Mouse (Mus musculus) T-helper 1 cell (primary cell): ENCODE measurements around the gene Plscr1.

Experiments
- in situ Hi-C: fragments of 300-600 bp; cut with MboI, MseI; formaldehyde crosslinking; loops from one replicate; pipeline ENCODE4 v1.15.1; 2025; ENCODE audit warnings: high pct_unique_total_duplicates

Plscr1 gene

DNA sequence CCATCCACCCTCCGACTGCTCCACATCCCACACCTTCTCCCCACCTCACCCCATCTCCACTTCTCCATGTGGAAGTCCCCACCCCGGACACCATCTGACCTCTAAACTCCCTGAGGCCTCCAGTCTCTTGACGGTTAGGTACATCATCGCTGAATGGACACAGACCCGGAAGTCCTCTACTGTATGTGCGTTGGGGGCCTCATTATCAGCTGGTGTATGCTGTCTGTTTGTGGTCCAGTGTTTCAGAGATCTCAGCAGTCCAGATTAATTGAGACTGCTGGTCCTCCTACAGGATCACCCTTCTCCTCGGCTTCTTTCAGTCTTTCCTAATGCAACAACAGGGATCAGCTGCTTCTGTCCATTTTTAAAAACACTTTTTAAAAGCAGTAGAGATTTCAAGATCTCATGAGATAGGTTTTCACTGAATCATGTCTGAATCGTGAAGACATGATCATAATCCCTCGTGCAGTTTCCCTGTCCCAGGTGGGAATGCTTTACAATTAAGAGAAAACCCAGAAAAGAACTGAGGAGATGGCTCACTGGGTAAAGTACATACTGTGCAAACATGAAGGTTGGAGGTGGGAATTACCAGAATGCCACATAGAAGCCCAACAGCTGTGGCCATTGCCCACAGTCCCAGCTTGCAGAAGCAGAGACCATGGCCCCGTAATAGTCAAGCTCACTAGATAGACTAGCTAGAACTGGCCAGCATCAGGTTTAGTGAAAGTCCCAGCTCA is 4.2 kb downstream of the Plscr1 start:
- in situ Hi-C loops, result no loop called here

DNA sequence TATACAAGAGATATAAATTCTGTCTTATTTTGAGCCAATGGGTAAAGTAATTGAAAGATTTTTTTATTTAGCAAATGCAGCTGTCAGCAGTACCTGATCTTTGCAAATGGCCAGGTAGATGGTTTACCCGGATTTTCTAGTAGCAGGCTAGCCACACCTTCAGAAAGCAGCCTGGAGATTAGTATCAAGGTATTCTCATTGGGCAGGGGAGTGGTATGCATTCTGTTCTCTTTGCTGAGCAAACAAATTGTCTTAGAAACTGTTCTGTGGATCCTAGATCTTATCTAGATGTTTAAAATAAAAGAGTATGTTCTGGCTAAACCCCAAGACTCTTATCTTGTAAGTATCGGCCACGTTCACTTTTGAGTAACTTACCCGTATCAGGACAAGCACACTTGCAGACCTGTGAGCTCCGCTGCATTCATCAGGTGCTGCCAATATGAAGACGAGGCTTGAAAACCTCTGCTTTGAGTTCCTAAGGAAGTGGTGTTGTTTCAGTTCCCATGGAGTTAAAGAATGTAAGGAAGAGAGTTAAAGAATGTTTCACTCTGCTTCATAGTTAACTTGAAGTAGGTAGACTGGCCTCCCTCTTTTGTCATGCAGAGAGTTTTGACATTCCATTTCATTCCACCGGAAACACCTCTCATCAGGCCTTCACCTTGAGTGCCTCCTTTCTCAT is 11.1 kb downstream of the Plscr1 start:
- in situ Hi-C loops, result no loop called here

DNA sequence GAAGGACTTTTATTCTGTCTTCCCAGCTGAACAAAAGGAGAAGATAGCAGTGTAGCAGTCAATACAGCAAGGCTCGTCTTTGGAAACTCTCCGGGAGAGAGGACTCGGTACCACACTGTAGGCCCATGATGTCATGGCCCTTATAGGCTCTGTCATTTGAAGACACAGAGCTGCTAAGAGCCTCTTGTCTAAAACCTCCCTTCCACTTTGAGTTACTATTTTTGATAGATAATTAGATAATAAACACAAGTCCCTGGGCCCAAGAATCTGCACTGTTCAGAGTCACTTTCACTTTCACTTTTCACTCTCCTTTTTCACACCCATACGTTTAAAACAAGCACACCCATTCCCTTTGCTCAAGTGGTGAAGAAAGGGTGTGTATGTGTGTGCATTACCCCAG is 16.2 kb downstream of the Plscr1 start:
- in situ Hi-C loops, result no loop called here

DNA sequence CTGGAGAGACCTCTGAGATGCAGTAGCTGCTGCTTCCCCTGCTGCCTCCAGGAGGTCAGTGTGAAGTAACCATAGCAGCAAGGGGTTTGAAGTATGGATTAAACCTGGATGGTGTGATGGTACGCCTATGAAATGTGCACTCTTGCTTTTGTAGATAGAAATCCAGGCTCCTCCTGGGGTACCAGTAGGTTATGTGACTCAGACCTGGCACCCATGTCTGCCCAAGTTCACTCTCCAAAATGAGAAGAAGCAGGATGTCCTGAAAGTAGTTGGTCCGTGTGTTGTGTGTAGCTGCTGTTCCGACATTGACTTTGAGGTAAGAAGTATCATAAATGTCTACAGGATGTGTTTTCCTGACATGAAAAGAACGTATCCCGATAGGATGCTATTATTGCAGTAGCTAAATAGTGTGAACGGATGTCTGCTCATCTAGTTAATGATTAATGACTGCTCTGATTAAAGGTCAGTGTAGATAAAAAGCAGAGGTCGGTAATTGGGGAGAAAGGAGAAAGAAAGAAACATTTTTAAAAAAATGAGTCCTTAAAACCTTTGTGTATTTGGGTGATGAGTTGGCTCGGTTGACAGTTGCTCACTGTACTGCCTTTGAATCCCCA is 17.1 kb downstream of the Plscr1 start:
- in situ Hi-C loops, result no loop called here

DNA sequence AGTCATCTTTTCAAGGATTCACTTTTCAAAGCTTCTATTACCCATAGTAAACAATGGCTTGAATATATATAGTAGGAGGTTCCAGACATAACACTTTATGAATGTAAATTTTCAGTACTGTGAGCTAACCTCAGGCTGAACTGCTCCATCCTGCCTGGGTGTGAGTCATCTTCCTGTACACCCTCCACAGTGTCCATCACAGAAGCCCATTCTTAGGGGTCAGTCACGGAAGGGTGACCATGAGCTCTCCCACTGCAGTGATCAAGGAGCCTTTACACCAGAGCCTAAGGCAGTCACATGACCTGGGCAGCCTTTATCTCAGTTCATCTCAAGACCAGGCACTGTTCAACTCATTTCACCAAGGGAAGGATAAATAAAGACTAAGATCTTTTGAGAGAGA is 18.2 kb downstream of the Plscr1 start:
- in situ Hi-C loops, result no loop called here

DNA sequence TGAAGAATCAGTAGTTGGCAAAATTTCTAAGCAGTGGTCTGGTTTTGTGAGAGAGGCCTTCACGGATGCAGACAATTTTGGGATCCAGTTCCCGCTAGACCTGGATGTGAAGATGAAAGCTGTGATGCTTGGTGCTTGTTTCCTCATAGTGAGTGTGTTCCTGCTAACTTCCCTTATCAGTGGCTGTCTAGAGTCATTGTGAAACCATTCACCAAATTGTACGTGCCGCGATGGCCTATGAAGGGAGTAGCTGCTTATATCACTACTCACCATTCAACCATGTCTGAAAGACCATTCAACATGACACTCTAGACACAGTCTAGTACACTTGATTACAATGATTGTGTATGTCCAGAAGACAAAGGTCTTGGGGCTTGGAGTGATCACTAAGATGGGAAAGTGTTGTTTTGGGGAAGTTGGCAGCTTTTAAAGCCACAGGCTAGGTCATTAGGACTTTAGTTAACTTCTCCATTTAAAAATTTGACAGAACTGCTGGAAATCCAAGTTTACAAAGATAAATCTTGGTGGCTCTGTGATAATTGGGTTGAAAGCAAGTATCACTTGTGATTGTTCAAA is 20.4 kb downstream of the Plscr1 start:
- in situ Hi-C loops, result no loop called here

DNA sequence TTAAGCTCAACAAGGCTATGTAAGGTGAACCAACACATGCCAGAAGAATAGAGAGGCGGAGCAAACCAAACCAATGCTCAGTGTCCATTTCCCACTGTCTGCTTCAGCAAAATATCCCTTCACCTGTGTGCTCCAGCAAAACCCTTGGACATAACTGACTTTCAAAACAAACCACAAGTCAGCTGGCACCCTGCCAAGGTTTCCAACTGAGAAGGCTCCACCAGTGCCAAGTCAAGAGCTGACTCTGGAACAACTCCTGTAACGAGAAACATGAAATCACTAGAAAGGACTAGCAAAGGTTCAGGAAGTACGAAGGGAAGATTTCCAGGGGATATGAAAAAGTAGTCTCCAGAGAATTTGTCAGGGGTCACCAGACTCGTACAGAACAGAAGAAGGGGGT is 21.4 kb downstream of the Plscr1 start:
- in situ Hi-C loops, result no loop called here

DNA sequence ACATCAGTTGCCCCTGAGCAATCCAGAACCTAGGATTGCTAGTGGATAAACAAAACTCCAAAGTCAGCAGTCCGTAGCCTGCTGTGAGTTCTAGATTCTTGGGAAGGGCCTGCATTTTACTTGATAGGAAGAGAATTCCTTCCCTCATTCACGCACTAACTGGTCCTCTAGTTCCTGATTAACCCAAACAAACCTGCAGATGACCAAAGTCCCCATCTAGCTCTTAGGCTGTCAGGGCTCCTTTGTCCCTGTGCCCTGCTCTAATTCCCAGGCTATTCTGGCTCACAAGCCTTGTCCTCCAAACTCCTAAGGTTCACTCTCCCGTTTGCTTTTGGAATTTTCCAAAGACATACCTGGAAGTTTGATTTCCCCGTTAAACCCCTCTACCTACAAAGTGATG is 23.1 kb downstream of the Plscr1 start:
- in situ Hi-C loops, result no loop called here

DNA sequence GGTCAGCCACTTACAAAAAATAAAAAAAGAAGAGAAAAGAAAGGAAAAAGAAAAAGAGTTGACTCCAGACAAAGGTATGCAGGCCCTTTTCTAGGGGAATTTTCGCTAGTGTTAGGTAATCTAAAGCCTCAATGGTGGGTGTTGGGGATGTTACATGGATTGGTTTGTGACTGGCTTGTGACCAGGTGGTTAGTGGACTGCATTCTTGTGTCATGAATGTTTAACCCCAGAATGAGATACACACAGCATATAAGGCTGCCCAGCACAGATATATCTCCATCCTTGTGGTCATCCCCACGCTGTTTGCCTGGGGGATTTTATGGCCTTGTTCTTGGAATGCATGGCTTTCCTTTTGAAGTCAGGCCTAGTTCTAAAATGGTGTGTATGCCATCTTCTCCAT is 23.7 kb downstream of the Plscr1 start:
- in situ Hi-C loops, result no loop called here

DNA sequence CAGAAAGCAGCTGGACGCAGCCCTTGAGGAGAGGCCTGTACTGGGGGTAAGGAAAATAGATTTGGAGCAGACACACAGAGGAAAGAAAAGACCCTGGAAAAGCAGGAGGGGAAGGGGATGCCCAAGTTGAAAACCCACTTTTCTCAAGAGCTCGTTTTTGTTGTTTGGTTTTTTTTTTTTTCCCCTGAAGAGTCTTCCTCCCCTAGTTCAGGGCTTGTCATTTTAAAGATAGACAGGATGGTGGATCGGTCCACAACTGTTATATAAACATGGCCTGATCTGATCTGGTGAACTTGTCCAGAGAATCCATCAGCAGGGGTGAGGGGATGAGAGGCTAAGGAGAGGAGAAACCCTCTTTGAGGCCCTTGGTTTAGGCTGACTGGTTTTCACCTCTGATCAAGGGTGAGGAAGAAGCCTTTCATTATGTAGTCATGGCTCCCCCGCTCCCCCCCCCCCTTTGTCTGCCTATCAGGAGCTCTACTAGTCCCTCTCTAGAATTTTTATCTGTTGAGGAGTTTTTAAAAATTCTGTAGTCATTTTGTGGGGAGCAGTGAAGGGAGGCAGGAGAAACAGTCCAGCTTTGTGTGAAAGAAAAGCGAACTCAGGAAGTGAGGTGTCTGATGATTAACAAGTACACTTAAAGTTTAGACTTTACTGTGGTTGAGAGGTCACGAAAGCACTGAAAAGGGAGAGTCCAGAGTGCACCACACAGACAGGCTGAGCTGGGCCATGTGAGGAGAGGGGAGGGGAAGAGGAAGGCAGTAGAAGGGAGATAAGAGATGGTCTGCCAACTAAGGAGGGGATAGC is 24.6 kb downstream of the Plscr1 start:
- in situ Hi-C loops, result no loop called here

DNA sequence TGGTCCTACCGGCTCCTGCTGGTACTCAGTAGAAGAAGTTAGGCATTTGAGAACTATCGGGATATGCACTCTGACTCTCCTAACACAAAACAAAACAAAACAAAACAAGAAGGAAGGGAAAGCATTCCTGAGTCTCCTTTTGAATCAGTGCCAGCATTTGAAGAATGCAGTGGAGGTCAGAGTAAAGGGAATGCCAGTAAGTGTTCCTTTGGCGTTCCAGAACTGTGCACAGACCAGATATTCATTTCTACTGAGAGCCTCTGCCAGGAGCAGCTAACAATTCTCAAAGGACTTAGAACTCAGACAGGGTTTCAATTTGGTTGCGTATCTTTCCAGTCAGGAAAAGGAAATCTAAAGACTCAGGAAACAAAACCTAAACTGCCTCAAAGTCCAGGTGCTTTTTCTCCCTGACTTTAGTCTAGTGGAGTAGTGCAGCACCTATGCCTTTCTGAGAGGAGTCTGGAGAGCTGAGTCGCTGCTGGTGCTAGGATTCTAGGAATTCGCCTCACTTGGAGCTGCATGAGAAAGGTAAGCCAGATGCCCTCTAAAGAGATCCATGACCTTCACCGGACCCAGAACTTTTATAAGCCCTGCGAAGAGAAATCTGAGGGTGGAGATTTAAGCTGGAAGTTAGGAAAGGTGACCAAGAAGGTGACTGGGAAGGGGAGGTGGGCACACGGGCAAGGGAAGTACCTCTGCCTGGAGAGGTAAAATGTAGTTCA is 26.1 kb downstream of the Plscr1 start, which contains the start of gene Plscr2:
TSS of gene Plscr2 (plus strand) at position 117 of the 722 bp plus-strand sequence.
- in situ Hi-C loops, result no loop called here

DNA sequence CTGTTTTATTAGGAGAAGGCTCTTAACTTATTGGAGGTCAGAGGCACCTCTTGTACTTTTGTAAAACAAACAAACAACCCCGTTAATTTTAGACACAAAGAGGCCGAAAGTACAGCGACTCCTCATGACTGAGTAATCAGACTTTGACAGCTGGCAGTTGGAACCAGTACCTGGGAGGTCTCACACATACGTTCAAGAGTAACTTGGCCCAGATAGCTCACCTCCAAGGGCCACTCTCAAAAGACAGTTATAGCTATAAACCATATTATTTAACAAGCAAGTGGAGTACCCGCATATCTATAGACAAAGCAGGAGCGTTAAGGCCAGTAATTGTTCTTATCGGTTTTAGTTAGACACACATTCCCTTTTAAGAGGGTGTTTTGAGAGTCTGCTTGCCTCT is 26.8 kb downstream of the Plscr1 start:
- in situ Hi-C loops, result no loop called here

DNA sequence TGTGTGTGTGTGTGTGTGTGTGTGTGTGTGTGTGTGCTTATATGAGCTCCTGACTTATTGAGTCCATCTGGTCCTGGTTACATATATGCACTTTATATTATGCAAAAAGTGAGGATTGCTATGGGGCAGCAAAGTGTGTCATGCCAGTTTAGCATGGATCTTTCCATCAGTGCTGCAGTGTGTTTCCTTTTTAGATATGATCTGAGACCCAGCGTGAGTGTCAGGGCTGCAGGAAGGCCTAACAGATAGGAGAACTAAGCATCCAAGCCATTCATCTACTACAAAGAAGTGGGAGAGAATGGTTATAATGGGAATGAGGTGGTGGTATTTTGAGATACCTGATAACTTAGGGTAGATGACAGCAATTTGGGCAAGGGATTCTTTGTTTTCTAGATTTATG is 30.5 kb downstream of the Plscr1 start:
- in situ Hi-C loops, result no loop called here

DNA sequence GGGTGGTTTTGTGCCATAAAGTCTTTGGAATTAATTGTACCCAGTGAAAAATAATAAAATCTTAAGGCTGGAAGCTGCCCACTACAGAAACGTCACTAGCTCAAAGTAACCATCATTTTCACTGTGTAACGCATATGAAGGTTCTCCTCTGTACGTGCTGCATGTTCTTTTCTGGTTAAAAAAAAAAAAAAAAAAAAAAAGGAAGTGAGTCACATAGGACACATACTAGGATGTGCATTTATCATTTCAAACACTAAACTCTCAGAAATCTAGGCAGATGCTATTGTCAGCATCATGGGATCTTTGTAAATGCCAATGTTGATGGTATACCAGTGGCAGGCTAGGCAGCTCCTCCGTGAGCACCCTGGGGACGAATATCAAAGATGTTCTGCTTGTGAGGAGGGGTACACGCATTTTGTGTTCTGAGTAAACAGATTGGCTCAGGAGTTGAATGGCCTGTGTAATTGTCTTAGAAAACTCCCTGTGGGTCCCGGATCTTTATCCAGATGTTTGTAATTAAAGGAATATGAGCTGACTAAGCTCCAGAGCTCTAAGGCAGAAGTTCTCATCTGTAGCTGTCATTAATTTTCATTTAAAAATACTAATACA is 33.1 kb downstream of the Plscr1 start:
- in situ Hi-C loops, result no loop called here

DNA sequence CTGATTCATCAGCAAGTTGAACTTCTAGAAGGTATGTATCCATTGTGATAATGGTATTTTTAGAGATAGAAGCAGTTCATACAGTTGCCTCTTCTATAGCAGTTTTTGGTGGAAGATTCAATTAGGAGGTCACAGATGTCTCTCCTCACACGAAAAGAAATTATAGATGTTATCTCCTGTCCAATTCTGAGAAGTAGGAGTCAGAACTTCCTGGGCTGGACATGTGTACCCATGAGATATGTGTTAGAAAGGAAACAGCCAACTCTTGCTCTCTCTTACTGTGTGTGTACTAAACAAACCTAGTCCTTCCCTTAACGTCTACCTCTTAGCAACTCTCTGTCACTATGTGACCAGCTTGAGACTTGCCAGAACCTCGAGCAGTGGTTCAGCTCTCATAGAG is 40.1 kb downstream of the Plscr1 start:
- in situ Hi-C loops, result no loop called here

DNA sequence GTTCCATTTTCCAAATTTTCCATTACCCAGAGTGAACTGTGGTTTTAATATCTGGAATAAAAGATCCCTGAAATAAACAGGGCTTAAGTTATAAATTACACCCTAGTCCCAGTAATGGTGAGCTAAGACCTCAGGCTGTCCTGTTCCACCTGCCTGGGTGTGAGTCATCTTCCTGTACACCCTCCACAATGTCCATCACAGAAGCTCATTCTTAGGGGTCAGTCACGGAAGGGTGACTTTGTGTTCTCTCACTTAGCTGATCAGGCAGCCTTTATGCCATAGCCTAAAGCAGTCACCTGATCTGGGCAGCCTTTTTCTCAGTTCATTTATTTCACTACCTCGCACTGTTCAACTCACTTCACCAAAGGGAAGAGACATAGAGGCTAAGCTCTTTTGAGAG is 42.6 kb downstream of the Plscr1 start:
- in situ Hi-C loops, result no loop called here

DNA sequence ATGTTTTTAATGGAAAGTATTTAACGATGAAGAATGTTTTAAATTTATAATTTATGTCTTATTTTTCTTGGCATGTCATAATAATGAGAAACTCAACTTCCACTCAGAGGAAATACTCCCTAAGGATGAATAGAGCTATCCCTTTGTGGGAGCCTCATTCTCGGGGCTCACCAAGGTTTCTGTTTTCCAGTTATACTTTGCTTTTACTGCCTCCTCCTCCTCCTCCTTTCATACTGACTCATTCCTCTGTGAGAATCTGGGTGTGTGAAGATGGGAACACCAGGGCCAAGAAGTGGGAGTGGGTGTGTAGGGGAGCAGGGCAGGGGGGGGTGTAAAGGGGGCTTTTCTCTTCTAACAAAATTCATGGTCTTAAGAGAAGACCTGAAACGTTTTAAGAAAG is 43.4 kb downstream of the Plscr1 start:
- in situ Hi-C loops, result no loop called here

DNA sequence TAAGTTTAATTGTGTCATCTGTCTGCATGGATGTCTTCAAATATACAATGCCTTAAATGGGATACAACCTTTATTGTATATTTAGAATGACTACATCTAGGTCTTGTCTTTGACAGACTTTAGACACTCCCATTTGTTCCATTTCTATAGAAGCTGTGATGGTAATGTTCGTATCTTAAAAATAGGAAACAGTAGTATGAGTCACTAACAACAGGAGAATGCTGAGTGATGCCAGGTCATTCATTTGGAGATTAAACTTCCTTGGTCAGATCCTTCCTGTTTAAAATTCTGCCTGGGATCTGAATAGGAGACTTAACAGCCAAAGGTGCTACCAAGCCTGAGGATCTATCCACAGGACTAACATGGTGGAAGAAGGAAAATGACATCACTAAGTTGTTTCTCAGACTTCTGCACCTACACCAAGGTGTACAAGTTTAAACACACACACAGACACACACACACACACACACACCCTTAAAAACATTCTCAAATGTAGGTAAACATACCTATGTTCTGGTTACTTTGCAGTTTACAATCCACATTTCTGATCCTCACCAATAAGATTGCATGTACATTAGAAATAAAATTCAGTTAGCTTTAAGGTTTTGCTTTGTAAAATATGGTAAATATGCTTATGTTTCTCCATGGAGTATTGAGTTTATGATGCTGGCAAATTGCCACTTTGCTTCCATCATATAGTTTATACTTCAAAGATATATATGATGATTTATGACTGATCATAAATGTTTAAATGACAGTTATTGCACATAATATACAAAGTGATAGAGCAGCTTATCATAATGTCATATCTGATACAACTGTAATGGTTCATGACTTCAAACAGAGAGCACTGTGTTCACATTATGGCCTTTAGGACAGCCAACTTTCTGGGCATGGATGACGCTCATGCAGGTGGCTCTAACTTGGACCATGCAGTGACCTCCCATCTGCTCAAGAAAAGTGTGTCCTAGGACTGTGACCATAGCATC is 44.3 kb downstream of the Plscr1 start:
- in situ Hi-C loops, result no loop called here

DNA sequence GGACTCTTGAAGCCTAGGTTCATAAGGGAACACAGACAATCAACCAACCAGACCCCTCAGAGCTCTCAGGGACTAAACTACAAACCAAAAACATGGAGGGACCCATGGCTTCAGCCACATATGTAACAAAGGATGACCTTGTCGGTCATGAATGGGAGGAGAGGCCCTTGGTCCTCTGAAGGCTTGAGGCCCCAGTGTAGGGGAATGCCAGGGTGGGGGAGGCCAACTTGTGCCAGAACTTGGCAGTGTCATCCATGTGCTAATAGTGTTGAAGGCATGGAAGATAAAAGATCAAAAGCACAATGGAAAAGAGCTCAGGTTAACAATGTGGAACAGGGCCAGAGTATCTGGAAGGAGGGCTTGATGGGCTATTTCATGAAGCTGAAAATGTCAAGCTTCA is 48.7 kb downstream of the Plscr1 start:
- in situ Hi-C loops, result no loop called here
